Comparison of ENCODE assay signal across 8 mouse cellular contexts in genomic region chr1:52501090-52501489, GRCm38 (mm10). TPM values are rescaled to one million over a fixed set of nuclear protein-coding genes. Genes with fewer than 3 reads are reported as not detected.
A peak's percentile ranks its signal among the peaks of the same experiment; 100 is the strongest.
DNase-seq lines count a peak whose midpoint lies in the region; ATAC-seq and TF ChIP-seq lines count a peak whose summit lies in the region.

No protein-coding gene starts in this region.

- peak overlapping the region; percentile 96 for H3K27ac ChIP-seq in heart, embryonic 13.5 days (replicated peaks)
- H3K27ac ChIP-seq in heart, postnatal 0 days (ENCODE audit: low read depth), result peak overlapping the region; percentile 93; the same call in 1 of the 2 replicates
- no peak overlapping the region for H3K27ac ChIP-seq in midbrain, embryonic 11.5 days (ENCODE audit: low read depth, low read length)

- TF ChIP-seq EP300 in heart, postnatal 0 days (IDR thresholded peaks at IDR 0.05; ENCODE audit: low read depth), result no peak

- peak overlapping the region; percentile 80 for H3K4me2 ChIP-seq in heart, embryonic 13.5 days
- H3K4me2 ChIP-seq in heart, postnatal 0 days (ENCODE audit: low read depth, low read length), result peak overlapping the region; percentile 74
- peak overlapping the region; percentile 83; the same call in 1 of the 2 replicates for H3K4me2 ChIP-seq in midbrain, embryonic 11.5 days

- 66% methylated on average over 1 of the region's 1 CpGs for WGBS in heart, embryonic 13.5 days
- WGBS in heart, postnatal 0 days, result 45% methylated on average over 1 of the region's 1 CpGs
- WGBS in midbrain, embryonic 11.5 days, result 76% methylated on average over 1 of the region's 1 CpGs

- no peak for TF ChIP-seq CTCF in heart, postnatal 0 days (IDR thresholded peaks at IDR 0.05; ENCODE audit: low read depth)

- no peak for ATAC-seq in heart, embryonic 13.5 days (ENCODE audit: extremely low read depth, insufficient number of reproducible peaks, low FRiP score, low TSS enrichment)
- no peak for ATAC-seq in heart, postnatal 0 days (ENCODE audit: insufficient read depth, low read depth)
- no peak for ATAC-seq in midbrain, embryonic 11.5 days (ENCODE audit: low FRiP score)

- H3K4me1 ChIP-seq in heart, embryonic 13.5 days, result peaks cover 30% of the 10 kb centered on the region
- H3K4me1 ChIP-seq in heart, postnatal 0 days (ENCODE audit: control insufficient read depth, insufficient read depth), result peaks cover 2% of the 10 kb centered on the region
- no peaks in the 10 kb centered on the region for H3K4me1 ChIP-seq in midbrain, embryonic 11.5 days (ENCODE audit: control insufficient read depth, insufficient read depth, low read length)

- H3K9me3 ChIP-seq in heart, embryonic 13.5 days, result no peaks in the 10 kb centered on the region
- no peaks in the 10 kb centered on the region for H3K9me3 ChIP-seq in heart, postnatal 0 days (replicated peaks; ENCODE audit: control insufficient read depth, low read length)
- no peaks in the 10 kb centered on the region for H3K9me3 ChIP-seq in midbrain, embryonic 11.5 days (ENCODE audit: control insufficient read depth, low read length)

- no peaks in the 10 kb centered on the region for H3K36me3 ChIP-seq in heart, embryonic 13.5 days
- no peaks in the 10 kb centered on the region for H3K36me3 ChIP-seq in heart, postnatal 0 days (replicated peaks; ENCODE audit: control insufficient read depth, insufficient read depth, low read length)
- no peaks in the 10 kb centered on the region for H3K36me3 ChIP-seq in midbrain, embryonic 11.5 days (ENCODE audit: control insufficient read depth, insufficient read depth, low read length)

- peak overlapping the region; percentile 95; the same call in 1 of the 2 replicates for H3K9ac ChIP-seq in heart, embryonic 13.5 days
- H3K9ac ChIP-seq in heart, postnatal 0 days (replicated peaks; ENCODE audit: low read depth, low read length), result peak overlapping the region; percentile 94
- H3K9ac ChIP-seq in midbrain, embryonic 11.5 days (ENCODE audit: low read length), result no peak overlapping the region

- H3K27me3 ChIP-seq in heart, embryonic 13.5 days (replicated peaks), result no peaks in the 10 kb centered on the region
- no peaks in the 10 kb centered on the region for H3K27me3 ChIP-seq in heart, postnatal 0 days (ENCODE audit: control insufficient read depth, insufficient read depth, low read length)
- peaks cover 5% of the 10 kb centered on the region for H3K27me3 ChIP-seq in midbrain, embryonic 11.5 days (ENCODE audit: control insufficient read depth, insufficient read depth, low read length)

- DNase-seq in heart, postnatal 36 days, result no peak
- DNase-seq in NIH3T3 (ENCODE audit: low read depth) (peak; percentile 52), MN1 (ENCODE audit: low spot score) (no peak)
- no peak for DNase-seq in heart, postnatal 0 days (ENCODE audit: low spot score)
- DNase-seq in midbrain, embryonic 11.5 days (ENCODE audit: low spot score, missing footprints), result no peak
- no peak for DNase-seq in frontal cortex, postnatal 25 days (ENCODE audit: low spot score in 2 of 2)
- DNase-seq in adrenal gland, postnatal 4 days (ENCODE audit: low spot score in 2 of 2), result no peak

- intact Hi-C loops in heart, postnatal 36 days (cut with DNase I), result loop anchor here (2.0 to 10.0 kb wide), 3 partner anchors 130 to 314 kb away; partner anchors contain the start of genes Inpp1, Mfsd6 and Nemp2

- H3K4me3 ChIP-seq in heart, embryonic 13.5 days, result peak overlapping the region; percentile 92
- peak overlapping the region; percentile 90 for H3K4me3 ChIP-seq in heart, postnatal 0 days (ENCODE audit: low read depth, low read length)
- H3K4me3 ChIP-seq in midbrain, embryonic 11.5 days (ENCODE audit: low read depth, low read length), result no peak overlapping the region; the same call in 1 of the 2 replicates

RNA-seq across cellular contexts. Expression of gene Nab1, which starts 0.6 kb away (rescaled TPM):
- 18.8 and 19.7 TPM in 2 replicates for polyA plus RNA-seq in heart, embryonic 13.5 days (2015; fragmentation: Nextera tagmentation; extraction: Ambion mirVana)
- 10 to 100 TPM; 20.2 to 27.4 TPM for total RNA-seq in heart, postnatal 36 days (2021)
- 23.7 and 31.9 TPM in 2 replicates for total RNA-seq in heart, postnatal 0 days (2014; rRNA removed; ENCODE audit: low replicate concordance)
- polyA plus RNA-seq in heart, postnatal 0 days (2015; fragmentation: Nextera tagmentation; extraction: Ambion mirVana), result 13.2 and 15.0 TPM in 2 replicates
- 5.5 and 5.9 TPM in 2 replicates for polyA plus RNA-seq in midbrain, embryonic 11.5 days (2014; fragmentation: Nextera tagmentation; extraction: Ambion mirVana)
- total RNA-seq in adrenal gland, postnatal 4 days (2021), result 10 to 100 TPM; 50.6 to 54.3 TPM
